Mouse (Mus musculus) stomach, embryonic 15.5 days (tissue): Measurements from ENCODE around the gene Ncor2. TPM values are rescaled to one million over a fixed set of nuclear protein-coding genes. Genes with fewer than 3 reads are reported as not detected.

Experiments used
- ATAC-seq: fragments of 200-750 bp; cut with Nextera tagmentation; 2 replicates; pipeline ENCODE4 v1.8.0; 2017; ENCODE audit warnings: low read depth, moderate number of reproducible peaks, moderate TSS enrichment; ENCODE audit not compliant: insufficient read depth, low FRiP score
- H3K27ac ChIP-seq: fragments of 300-500 bp; sonication (generic); 2 replicates; pipeline ENCODE4 v1.5.1; 2015; ENCODE audit warnings: mild to moderate bottlenecking, inconsistent platforms
- H3K27me3 ChIP-seq: fragments of 300-500 bp; sonication (generic); replicated peaks from 2 replicates; pipeline ENCODE4 v1.6.1; 2015; ENCODE audit warnings: inconsistent platforms
- H3K36me3 ChIP-seq: fragments of 300-500 bp; sonication (generic); 2 replicates; pipeline ENCODE4 v1.6.1; 2015; ENCODE audit warnings: inconsistent platforms
- H3K4me1 ChIP-seq: fragments of 300-500 bp; sonication (generic); 2 replicates; pipeline ENCODE4 v1.6.1; 2015; ENCODE audit warnings: inconsistent platforms
- H3K4me2 ChIP-seq: fragments of 300-500 bp; sonication (generic); 2 replicates; pipeline ENCODE4 v1.6.1; 2015; ENCODE audit warnings: mild to moderate bottlenecking, inconsistent platforms
- H3K4me3 ChIP-seq: fragments of 300-500 bp; sonication (generic); replicated peaks from 2 replicates; pipeline ENCODE4 v1.5.1; 2015; ENCODE audit warnings: inconsistent platforms
- H3K9ac ChIP-seq: fragments of 300-500 bp; sonication (generic); 2 replicates; pipeline ENCODE4 v1.6.1; 2015; ENCODE audit warnings: inconsistent platforms
- H3K9me3 ChIP-seq: fragments of 300-500 bp; sonication (generic); 2 replicates; pipeline ENCODE4 v1.6.1; 2016; ENCODE audit warnings: inconsistent platforms
- WGBS: fragments of 180-500 bp; shearing (Covaris S2); methylation state at CpG from one replicate; pipeline ENCODE4 v1.1.7; 2015; 5-methylcytosine and 5-hydroxymethylcytosine counted together
- polyA plus RNA-seq: library from polyadenylated mRNA; unstranded; fragments of >200 nt; fragmentation: Nextera tagmentation; extraction: Ambion mirVana; gene quantifications from 2 replicates; pipeline ENCODE4 v1.2.1, GENCODE M21; 2015

Gene Ncor2
- polyA plus RNA-seq, 1 experiment from 2014 or later, result 26.7 TPM

GRCm38 (mm10) chr5:125190105-125190813, 11.2 kb upstream of the Ncor2 start:
- WGBS, result 76% methylated on average over 7 of the region's 7 CpGs
- no peaks in the 10 kb centered on the region for H3K9me3 ChIP-seq
- ATAC-seq, result no peak
- H3K4me3 ChIP-seq, result no peak overlapping the region
- no peak overlapping the region for H3K9ac ChIP-seq
- no peak overlapping the region for H3K4me2 ChIP-seq
- H3K4me1 ChIP-seq, result peaks cover 24% of the 10 kb centered on the region
- no peak overlapping the region for H3K27ac ChIP-seq
- no peaks in the 10 kb centered on the region for H3K36me3 ChIP-seq
- H3K27me3 ChIP-seq, result no peaks in the 10 kb centered on the region

- Histone ChIP-seq H3K4me3 (no peak overlapping the region), H3K36me3 (no peaks in the 10 kb centered on the region), H3K4me1 (peaks cover 25% of the 10 kb centered on the region), H3K27ac (peak overlapping the region; percentile 38; the same call in 1 of the 2 replicates), H3K9me3 (no peaks in the 10 kb centered on the region), H3K27me3 (no peaks in the 10 kb centered on the region), H3K9ac (no peak overlapping the region), H3K4me2 (no peak overlapping the region)
- 38% methylated on average over 11 of the region's 11 CpGs for WGBS
- peak; percentile 29 for ATAC-seq
Observed at GRCm38 (mm10) chr5:125189625-125190024, 10.6 kb upstream of the Ncor2 start.

- no peaks in the 10 kb centered on the region for H3K27me3 ChIP-seq
- H3K4me2 ChIP-seq, result no peak overlapping the region
- H3K27ac ChIP-seq, result peak overlapping the region; percentile 38; the same call in 1 of the 2 replicates
- no peak for ATAC-seq
- H3K36me3 ChIP-seq, result no peaks in the 10 kb centered on the region
- no peak overlapping the region for H3K9ac ChIP-seq
- 15% methylated on average over 12 of the region's 12 CpGs for WGBS
- H3K4me3 ChIP-seq, result no peak overlapping the region
- H3K4me1 ChIP-seq, result peaks cover 26% of the 10 kb centered on the region
- no peaks in the 10 kb centered on the region for H3K9me3 ChIP-seq
Observed at GRCm38 (mm10) chr5:125188812-125189598, 10.0 kb upstream of the Ncor2 start.

- ATAC-seq, result peak; percentile 67; the same call in 1 of the 2 replicates
- WGBS, result 30% methylated on average over 6 of the region's 6 CpGs
- H3K36me3 ChIP-seq, result no peaks in the 10 kb centered on the region
- H3K4me1 ChIP-seq, result peaks cover 33% of the 10 kb centered on the region
- no peak overlapping the region for H3K4me3 ChIP-seq
- H3K9me3 ChIP-seq, result no peaks in the 10 kb centered on the region
- H3K27ac ChIP-seq, result peak overlapping the region; percentile 89
- no peak overlapping the region for H3K9ac ChIP-seq
- no peak overlapping the region for H3K4me2 ChIP-seq
- no peaks in the 10 kb centered on the region for H3K27me3 ChIP-seq
Observed at GRCm38 (mm10) chr5:125184826-125185225, 5.8 kb upstream of the Ncor2 start.

GRCm38 (mm10) chr5:125183321-125184003, 4.4 kb upstream of the Ncor2 start:
- no peaks in the 10 kb centered on the region for H3K9me3 ChIP-seq
- H3K27ac ChIP-seq, result peak overlapping the region; percentile 89
- H3K4me3 ChIP-seq, result no peak overlapping the region
- no peak overlapping the region for H3K9ac ChIP-seq
- ATAC-seq, result no peak
- no peaks in the 10 kb centered on the region for H3K27me3 ChIP-seq
- no peak overlapping the region for H3K4me2 ChIP-seq
- peaks cover 35% of the 10 kb centered on the region for H3K4me1 ChIP-seq
- WGBS, result 43% methylated on average over 23 of the region's 23 CpGs
- no peaks in the 10 kb centered on the region for H3K36me3 ChIP-seq

GRCm38 (mm10) chr5:125180630-125181263, 1.7 kb upstream of the Ncor2 start:
- Histone ChIP-seq H3K36me3 (no peaks in the 10 kb centered on the region), H3K27ac (peak overlapping the region; percentile 98), H3K9me3 (no peaks in the 10 kb centered on the region), H3K27me3 (no peaks in the 10 kb centered on the region), H3K4me3 (no peak overlapping the region), H3K9ac (no peak overlapping the region), H3K4me1 (peaks cover 51% of the 10 kb centered on the region), H3K4me2 (no peak overlapping the region)
- WGBS, result 82% methylated on average over 6 of the region's 6 CpGs
- no peak for ATAC-seq

- H3K4me1 ChIP-seq, result peaks cover 52% of the 10 kb centered on the region
- ATAC-seq, result peak; percentile 11; the same call in 1 of the 2 replicates
- H3K27ac ChIP-seq, result peak overlapping the region; percentile 98
- H3K4me2 ChIP-seq, result peak overlapping the region; percentile 83
- H3K9ac ChIP-seq, result peak overlapping the region; percentile 39; the same call in 1 of the 2 replicates
- H3K9me3 ChIP-seq, result no peaks in the 10 kb centered on the region
- no peaks in the 10 kb centered on the region for H3K36me3 ChIP-seq
- no peaks in the 10 kb centered on the region for H3K27me3 ChIP-seq
- H3K4me3 ChIP-seq, result peak overlapping the region; percentile 88
- WGBS, result 2% methylated on average over 21 of the region's 25 CpGs
Observed at GRCm38 (mm10) chr5:125179735-125180629, 963 bp upstream of the Ncor2 start.

GRCm38 (mm10) chr5:125178171-125179006, 630 bp downstream of the Ncor2 start:
- Histone ChIP-seq H3K36me3 (no peaks in the 10 kb centered on the region), H3K4me1 (peaks cover 53% of the 10 kb centered on the region), H3K27ac (peak overlapping the region; percentile 95), H3K4me2 (peak overlapping the region; percentile 92), H3K9ac (peak overlapping the region; percentile 88), H3K9me3 (no peaks in the 10 kb centered on the region), H3K4me3 (peak overlapping the region; percentile 88), H3K27me3 (no peaks in the 10 kb centered on the region)
- WGBS, result under 1% methylated on average over 60 of the region's 60 CpGs
- ATAC-seq, result peak; percentile 23

- H3K36me3 ChIP-seq, result no peaks in the 10 kb centered on the region
- H3K4me3 ChIP-seq, result peak overlapping the region; percentile 88
- peak overlapping the region; percentile 95 for H3K27ac ChIP-seq
- H3K9me3 ChIP-seq, result no peaks in the 10 kb centered on the region
- H3K4me1 ChIP-seq, result peaks cover 60% of the 10 kb centered on the region
- peak; percentile 30; the same call in 1 of the 2 replicates for ATAC-seq
- peak overlapping the region; percentile 92 for H3K4me2 ChIP-seq
- WGBS, result under 1% methylated on average over 44 of the region's 44 CpGs
- H3K27me3 ChIP-seq, result no peaks in the 10 kb centered on the region
- peak overlapping the region; percentile 88 for H3K9ac ChIP-seq
Observed at GRCm38 (mm10) chr5:125177481-125178134, 1.4 kb downstream of the Ncor2 start.

GRCm38 (mm10) chr5:125176864-125177263, 2.2 kb downstream of the Ncor2 start:
- H3K9ac ChIP-seq, result peak overlapping the region; percentile 88; the same call in 1 of the 2 replicates
- 19% methylated on average over 12 of the region's 12 CpGs for WGBS
- no peaks in the 10 kb centered on the region for H3K9me3 ChIP-seq
- peaks cover 67% of the 10 kb centered on the region for H3K4me1 ChIP-seq
- H3K36me3 ChIP-seq, result no peaks in the 10 kb centered on the region
- ATAC-seq, result no peak
- peak overlapping the region; percentile 88 for H3K4me3 ChIP-seq
- H3K27me3 ChIP-seq, result no peaks in the 10 kb centered on the region
- peak overlapping the region; percentile 92 for H3K4me2 ChIP-seq
- H3K27ac ChIP-seq, result peak overlapping the region; percentile 95
